Mouse (Mus musculus) neutrophil, adult 59 days (primary cell): ENCODE data around the gene Klf8. TPM values are rescaled to one million over a fixed set of nuclear protein-coding genes. Genes with fewer than 3 reads are reported as not detected.

Source experiments
- total RNA-seq, 2 experiments: library from RNA; stranded (reverse); gene quantifications; 1 replicate in 1 of 2; 2 replicates in 1 of 2; pipeline ENCODE4 v1.2.4; 2023

Gene Klf8
- 1 to 10 TPM; 3.6 to 4.8 TPM for total RNA-seq

GRCm38 (mm10) chrX:153237304-153237919 lies at the start of gene Klf8:
Gene Klf8, plus strand, starts transcription at chrX:153237466.

Other genes starting within 250 kb of the Klf8 start
- under 1 TPM; 0.16 to 0.18 TPM for gene Usp51, start 231.0 kb upstream of the Klf8 start, total RNA-seq
- gene Mageh1, start 199.9 kb upstream of the Klf8 start, total RNA-seq = under 1 TPM in 1 of 2 experiments, not detected in 1; 0.24 TPM
- gene Foxr2, start 118.7 kb upstream of the Klf8 start, total RNA-seq = not detected
- gene Rragb, start 97.5 kb upstream of the Klf8 start, total RNA-seq = 1 to 10 TPM in 1 of 2 experiments, under 1 TPM in 1; 0.62 to 2.4 TPM